Mouse (Mus musculus) erythroblast, adult 5-6 weeks (primary cell): ENCODE measurements around the gene Phactr1. TPM values are rescaled to one million over a fixed set of nuclear protein-coding genes. Genes with fewer than 3 reads are reported as not detected.

Experiments
- ATAC-seq: replicated peaks from 2 replicates; pipeline ENCODE4 v1.8.0; 2016; ENCODE audit warnings: moderate number of reproducible peaks, mild to moderate bottlenecking, moderate TSS enrichment, inconsistent platforms; ENCODE audit not compliant: poor library complexity, low FRiP score, severe bottlenecking
- total RNA-seq, 2 experiments: library from RNA; stranded (forward) in 1 of 2; stranded (reverse) in 1 of 2; fragments of 150-400 nt in 1 of 2; fragments of 200-764, 138-1000 nt in 1 of 2; gene quantifications; 2 replicates each; pipeline versions ENCODE4 v1.2.3 to v1.2.4; 2015 to 2017; ENCODE audit warnings: low replicate concordance in 2 of 2

Phactr1 gene
- total RNA-seq, 2 experiments from 2014 or later, result not detected

DNA sequence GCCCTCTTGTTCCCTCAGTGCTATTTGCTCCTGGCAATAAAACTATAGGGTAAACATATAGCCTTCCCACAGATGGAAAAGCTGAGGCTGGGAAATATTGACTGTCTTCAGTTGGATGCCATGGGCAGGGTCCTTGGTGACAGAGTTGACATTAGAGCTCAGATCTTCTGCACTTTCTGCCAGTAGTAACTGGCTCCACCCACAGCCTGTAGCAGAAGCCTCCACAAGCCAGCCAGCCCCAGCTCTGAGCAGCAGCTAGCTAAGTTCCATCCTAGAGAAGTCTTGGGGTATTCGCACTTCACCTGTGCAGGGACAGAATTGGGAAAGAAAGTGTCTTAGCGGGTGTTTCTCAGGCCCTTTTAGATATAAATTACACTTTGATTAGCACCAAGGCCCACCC lies 390.5 kb downstream of the Phactr1 start:
- no peak for ATAC-seq

DNA sequence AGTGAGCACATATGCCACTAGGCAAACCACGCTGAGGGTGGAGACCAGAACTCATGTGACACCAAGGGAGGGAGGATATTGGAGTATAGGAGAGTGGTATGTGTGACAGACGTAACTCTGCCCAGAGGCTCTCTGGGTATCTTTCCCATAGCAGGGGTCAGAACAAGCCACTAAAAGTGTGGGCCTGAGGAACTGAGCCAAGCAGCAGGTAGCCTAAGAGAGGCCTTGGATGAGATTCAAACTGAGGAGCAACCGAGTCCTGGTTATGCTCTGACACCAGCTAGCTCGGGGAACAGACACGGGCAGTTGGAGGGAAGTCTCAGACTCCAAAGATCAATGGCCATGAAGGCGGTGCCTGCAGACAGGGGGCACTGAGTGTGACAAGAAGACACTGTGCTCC lies 395.0 kb downstream of the Phactr1 start:
- no peak for ATAC-seq

DNA sequence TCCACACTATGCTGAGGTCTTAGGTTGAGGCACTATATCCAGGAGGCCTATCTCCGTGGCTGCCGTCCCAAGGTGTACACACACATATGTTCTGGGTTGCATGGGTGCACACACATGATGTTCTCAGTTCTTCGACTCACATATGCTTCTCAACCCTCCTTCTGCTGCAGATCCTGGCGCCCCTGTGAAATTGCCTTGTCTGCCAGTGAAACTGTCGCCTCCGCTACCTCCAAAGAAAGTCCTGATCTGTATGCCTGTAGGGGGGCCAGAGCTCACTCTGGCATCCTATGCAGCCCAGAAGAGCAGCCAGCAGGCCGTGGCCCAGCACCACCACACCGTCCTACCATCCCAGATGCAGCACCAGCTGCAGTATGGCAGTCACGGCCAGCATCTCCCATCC lies 397.1 kb downstream of the Phactr1 start:
- no peak for ATAC-seq

DNA sequence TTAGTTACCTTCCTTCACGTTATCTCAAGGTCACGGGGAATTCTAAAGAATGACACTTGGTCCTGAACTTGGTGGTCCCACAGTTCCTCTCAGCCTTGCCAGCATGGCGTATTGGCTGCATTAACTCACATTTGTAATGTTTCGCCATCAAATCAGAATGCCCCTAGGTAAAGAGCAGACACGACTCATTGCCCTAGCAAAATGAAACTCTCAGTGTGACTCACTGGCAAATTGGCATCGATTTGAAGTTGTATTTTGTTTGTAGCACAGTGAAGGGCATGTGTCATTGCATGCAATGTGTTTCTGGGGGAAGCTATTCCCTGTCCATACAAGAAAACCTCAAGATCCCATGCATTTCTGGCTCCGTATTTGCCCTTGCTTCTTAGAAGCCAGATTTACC lies 404.8 kb downstream of the Phactr1 start:
- ATAC-seq, result no peak

DNA sequence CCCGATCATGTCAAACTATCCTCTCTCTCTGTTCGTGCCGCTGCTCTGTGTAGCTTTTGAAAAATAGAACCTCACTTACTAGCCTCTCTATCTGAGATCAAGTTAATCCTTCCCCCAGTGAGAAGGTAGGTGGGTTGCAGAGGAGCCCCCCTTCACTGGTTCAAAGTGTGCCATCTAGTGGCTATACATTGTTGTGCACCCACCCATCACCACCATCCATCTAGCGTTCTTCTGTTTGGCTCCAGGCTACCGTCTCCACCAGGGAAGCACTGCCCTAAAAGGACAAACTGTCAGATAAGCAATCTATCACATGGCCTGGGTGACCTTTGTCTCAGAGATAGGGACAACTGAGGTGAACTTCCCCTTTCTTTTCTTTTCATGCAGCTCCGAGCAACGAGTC lies 413.9 kb downstream of the Phactr1 start:
- ATAC-seq, result no peak

DNA sequence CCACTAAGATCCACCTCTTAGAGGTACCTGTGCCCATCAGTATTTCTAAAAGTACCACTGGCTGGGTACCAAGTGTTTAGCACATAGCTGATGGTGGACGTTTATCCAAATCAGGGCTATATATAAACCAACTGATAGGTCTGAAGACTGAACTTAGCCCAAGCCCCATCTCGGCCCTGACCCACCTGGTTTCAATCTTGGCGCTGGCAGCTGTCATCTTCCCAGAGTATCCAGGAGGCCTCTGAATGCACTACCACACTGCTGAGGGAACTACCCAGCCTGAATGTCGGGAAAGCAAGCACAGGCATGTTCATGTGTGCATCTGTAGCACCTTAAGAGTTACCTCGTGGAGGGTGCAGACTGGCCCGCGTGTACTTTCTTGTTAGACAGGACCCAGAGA lies 422.5 kb downstream of the Phactr1 start:
- ATAC-seq, result no peak

DNA sequence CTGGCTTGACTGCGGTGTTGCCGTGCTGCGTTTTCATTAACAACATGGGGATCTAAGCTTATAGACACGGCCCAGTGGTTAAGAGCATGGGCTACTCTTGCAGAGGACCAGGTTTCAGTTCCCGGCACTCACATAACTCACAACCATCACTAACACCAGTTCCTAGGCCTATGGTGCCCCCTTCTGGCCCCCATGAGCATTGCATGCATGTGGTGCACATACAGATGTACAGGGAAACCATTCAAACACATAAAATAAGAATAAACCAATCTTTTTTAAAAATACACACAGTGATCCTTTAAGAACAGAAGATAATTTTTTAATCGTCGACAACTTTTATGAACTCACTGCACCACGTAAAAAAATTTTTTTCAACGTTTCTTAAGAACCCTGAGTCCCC lies 424.1 kb downstream of the Phactr1 start:
- ATAC-seq, result no peak

DNA sequence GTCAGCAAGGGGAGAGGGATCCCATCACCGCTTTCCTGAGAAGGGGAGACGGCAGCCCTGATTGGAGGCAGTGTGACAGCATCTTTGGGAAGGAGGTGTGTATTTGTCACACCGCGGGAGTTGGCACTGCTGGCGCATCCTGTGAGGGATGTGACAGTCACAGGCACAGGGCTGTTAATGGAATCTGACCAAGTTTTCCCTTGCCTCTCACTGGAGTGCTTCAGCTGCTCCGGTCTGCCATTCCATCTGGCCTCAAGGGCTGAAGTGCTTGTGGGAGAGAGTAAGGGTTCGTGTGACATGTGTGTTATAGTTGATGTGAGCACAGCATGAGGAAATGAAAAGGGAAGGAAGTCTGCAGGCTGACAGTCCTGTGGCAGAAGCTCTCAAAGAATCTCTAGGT lies 431.9 kb downstream of the Phactr1 start:
- no peak for ATAC-seq

DNA sequence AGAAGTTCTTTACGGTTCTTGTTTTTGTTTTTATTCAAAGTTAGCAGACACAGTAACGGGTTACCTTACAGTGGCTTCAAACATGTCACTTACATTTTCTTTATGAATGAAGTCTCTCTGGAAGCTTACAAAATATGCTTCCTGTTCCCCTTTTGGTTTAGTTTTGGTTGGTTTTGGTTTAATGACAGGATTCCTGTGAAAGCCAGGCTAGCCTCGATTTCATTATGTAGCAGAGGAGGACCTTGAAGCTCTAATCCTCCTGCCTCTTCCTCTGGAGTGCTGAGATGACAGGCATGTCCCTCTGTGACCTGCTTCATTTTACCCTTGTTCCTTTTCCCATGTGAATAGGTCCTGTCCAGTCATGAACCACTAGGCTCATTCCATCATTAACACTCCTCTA lies 432.3 kb downstream of the Phactr1 start:
- no peak for ATAC-seq

DNA sequence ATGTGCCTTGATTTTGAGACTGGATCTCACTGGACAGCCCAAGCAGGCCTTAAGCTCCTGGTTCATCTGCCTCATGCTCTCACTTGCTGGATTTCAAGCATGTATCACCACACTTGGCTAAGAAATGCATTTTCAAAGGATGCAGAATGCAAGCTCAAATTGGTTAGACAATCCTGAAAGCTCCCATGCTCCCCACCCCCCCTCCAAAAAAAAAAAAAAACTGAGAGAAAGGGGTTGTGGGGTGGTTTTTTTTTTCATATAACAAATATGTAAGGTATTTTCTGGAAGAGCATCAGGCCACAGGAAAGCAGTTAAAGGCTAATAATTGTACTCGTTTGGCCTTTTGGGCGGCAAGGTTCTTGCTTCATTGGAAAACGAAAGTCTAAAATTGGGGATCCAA lies 432.7 kb downstream of the Phactr1 start:
- ATAC-seq, result no peak

DNA sequence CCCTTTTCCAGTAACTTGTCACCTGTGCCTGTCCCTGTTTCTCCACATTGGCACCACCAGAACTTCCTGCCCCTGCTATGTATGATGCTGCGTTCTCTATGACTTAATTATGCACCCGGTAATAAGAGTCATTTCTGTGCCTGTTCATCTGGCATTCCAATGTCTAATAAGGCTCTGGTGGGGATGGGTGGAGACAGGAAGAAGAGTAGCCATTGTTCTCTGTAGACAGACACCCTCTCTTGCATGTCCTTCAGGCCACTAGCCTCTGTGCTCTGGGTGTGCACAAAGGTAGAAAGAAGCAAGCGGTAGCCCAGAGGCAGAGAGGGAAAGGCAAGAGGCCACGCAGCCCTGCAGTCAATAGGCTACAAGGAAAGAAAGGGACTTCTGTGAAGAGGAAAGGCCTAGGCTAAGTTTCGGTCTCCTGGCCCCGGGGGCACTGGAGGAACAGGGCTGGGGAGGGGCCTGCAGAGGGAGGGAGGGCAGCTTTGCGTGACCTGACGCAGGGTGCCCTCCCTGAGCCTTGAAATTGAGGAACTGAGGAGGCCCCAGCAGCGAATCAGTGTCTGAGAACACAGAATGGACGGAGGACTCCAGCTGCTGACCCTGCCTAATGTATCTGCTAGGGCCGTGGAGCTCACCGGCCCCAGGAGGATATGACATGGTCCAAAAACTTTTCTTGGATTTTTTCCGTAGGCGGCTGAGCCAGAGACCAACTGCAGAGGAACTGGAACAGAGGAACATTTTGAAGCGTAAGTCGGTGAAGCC lies 442.1 kb downstream of the Phactr1 start:
- ATAC-seq, result no peak

DNA sequence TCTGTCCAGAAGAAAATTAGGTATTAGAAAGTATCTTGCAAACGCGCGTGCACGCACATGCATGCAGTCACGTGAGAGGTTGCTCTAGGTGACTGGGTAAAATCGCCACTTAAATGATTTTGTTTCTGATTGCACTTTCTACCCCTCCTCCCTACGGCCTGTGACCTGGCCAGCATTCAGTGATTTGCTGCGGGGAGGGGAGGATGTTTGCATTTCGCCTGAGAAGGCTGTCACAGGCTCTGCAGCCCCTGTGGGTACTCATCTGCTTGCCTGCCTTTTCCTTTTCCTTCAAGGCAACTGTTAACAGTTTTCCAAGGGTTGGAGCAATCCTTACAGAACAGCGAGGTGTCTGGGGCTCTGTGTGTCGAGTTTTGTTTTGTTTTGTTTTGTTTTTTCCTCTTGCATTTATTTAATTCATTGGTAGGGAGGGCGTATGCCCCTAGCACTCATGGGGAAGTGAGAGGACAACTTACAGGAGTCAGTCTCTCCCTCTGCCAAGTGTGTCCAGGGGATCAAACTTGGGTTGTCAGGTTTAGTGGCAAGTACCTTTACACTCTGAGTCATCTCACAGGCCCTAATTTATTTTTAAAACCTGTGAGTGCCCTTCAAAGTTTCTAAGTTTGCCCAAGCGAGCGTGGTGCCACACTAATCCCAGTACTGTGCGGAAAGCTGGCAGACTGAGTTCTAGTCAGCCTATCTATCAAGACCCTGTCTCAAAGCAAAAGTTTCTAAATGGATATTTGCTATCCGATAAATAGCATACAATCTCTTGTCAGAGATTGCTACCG lies 443.7 kb downstream of the Phactr1 start:
- no peak for ATAC-seq

DNA sequence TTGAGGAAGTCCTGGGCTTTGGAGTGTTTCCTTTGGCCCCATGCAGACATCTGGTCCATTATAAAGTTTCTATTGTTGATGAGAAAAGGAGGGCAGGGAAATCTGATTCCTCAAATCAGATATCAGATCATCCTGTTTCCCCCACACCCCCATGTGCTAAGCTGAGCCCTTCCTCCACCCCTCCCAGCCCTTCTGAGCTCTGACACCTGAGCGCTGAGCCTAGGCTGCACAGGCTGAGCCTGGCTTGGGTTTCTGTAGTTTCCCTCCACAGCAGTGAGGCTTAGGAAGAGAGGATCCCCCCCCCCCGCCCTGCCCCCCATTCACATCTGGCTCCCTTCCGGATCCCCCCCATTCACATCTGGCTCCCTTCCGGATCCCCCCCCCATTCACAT lies 444.3 kb downstream of the Phactr1 start:
- ATAC-seq, result no peak

DNA sequence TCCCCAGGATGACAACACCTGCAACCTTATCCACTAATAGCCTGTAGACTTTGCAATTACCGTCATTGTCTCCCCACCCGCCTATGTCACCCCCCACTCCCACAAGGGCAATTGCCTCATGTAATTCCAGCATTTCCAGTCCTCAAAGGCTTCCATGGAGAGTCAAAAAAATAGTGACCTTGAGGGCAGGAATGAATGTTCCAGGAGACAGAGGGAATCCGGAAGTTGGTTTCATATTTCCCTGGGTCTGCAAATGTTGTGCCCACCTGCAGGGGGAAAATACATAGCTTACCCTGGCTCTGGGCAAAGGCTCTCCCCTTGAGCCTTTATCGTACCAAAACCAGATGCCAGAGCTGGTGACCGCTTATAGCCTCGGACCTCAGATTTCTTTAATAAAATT lies 449.7 kb downstream of the Phactr1 start:
- ATAC-seq, result no peak

DNA sequence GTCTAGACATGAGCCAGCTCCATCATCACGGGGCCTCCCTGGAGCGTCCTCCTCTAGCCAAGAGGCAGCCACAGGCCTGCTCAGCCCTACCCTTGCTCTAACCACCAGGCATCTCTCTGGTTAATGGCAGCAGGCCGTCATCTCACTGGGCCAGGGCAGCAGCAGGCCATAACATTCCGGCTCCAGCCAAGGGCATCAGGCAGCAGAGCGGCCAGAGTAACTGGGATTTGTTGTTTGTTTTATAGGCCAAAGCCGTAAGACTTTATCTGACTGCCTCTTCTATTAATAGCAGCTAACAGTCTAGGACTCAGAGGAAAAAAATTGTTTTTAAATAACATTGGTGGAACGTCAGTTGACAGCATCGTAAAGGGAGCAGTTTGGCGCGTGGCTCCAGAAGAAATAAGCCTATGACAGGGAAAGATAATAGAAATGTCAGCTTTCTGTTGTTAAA lies 451.3 kb downstream of the Phactr1 start:
- ATAC-seq, result no peak

DNA sequence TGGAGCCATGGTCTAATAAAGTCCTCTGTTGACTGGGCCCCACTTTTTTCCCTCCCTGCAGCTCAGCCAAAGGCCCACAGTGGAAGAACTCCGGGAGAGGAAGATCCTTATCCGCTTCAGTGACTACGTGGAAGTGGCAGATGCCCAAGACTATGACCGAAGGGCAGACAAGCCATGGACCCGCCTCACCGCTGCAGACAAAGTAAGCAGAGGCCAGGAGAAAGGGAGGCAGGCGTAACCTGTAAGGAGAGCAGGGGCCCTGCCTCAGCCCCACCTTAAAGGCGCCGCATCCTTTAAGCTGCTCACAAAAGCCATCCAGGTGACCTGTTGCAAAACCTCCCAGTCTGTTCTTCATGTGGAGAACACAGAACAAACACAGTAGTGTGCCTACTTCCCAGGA lies 452.4 kb downstream of the Phactr1 start:
- no peak for ATAC-seq

DNA sequence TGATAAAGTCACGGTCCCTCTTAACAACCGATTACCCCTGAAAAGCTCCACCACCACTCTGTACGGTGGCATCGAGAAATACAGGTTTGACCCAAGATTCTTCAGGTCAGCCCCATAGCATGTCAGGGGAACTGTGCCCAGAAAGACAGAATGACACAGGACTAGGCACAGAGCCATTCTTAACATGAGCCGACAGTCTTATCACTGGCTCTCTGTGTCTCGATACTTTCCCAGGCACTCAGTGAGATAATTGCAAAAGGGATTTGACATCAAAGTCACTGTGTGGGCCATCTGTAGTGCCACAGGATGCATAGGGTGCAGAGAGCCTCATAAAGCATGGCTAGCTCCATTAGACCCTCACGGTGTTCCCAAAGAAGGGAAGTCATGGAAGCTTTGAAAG lies 453.0 kb downstream of the Phactr1 start:
- no peak for ATAC-seq

DNA sequence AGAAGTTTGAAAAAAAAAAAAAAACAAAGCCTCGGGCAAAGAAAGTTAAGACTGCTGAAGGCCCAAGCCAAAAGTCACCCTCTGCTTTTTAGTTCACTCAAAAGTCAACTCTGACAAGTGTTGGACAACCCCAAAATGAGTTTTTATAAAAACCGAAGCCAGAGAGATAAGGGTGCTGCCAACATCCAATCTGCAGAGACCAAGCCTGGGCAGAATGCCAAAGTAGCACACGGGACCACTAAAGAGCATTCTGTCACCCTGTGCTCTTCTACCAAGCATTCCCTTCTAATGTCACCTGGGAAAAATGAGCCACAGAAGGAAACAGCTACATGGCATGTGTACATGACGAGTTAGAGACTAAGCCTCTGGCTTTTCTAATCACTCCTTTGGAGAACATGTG lies 454.0 kb downstream of the Phactr1 start:
- ATAC-seq, result no peak

DNA sequence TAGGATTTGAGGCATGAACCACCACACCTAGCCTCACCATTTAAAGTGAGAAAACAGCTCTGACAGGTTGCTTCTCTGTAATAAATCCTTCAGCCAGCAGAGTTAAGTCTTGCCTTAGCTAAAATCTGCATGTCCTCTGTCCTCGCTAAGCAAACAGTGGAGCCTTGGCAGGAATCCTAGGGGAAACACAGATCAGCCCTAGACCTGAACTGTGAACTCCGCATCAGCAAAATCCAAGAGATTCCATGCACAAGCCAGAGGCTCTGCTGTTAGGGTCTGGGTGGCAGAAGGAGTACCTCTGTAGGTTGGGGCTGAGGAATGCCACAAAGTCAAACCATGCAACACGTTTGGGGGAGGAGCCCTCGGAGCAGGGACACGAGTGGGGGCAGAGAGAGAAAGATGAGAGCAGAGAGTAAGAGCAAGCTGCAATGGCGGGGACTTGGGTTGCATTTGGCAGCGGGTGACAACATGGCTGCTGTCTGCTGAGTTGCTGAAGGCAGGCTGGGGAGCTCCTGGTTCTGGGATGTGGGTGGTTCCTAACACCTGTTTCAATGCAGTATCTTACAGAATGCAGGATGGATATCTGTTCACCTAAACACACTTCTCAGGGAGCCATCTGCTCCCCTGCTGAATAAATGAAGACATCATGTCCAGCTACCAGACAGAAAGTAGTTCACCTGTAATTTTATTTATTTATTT lies 464.4 kb downstream of the Phactr1 start:
- no peak for ATAC-seq

DNA sequence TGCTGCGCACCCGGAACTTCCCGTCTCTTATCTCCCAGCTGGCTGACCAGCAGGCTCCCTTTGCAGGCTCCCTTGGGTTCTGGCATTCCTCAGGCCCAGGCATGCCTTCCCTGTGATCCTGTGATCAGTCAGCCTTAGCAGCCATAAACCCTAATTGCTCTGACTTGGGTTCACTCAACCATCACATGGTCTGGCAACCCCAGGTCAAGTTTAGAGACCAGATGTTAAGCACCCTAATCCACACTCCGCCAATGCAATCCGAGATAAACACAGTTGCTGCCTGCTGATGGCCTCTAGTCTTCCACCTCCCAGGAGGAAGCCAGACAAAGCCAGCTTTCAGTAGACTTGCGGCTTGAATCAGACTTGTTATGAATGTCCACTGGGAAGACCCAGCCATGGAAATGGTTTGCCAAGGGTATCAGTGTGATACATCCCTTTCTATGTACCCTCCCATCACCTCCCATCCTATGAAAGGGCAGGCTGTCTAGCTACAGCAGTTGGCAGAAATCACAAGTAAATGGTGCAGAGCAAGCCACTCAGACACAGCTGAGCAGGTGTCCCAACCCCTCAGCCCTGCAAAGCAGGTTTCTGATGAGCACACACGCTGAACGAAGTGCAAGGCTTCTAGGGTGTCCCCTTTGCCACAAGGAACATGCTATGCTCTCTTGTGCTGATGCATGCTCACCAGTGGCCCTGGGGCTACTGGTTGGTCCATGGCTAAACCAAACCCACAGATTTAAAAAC lies 466.3 kb downstream of the Phactr1 start:
- ATAC-seq, result no peak
